Mouse (Mus musculus): Measurements from ENCODE around the gene Olfr575.

DNA sequence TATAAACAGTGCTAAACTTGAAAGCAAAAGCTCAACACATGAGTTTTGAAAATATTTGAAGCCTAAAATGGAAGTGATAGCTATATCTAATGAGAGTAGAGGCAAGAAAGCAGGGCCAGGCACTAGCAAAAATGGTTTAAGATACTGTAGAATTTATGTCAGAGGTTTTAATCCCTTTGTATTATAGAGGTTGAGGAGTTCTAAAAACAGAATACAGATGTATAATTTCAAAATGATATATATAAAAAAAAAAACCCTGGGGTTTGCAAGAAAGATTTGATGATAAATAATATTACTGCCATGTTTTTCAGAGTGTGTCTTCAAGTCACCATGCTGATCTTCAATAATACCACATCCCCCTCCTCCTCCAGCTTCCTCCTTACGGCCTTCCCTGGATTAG, 10.4 kb downstream of the Olfr575 start, which contains the start of gene Olfr574:
- TF ChIP-seq CTCF (IDR thresholded peaks at IDR 0.05; ENCODE audit: extremely low read depth, insufficient read length, insufficient replicate concordance, low read depth, low read length) (no peak), POLR2A (IDR thresholded peaks at IDR 0.05; ENCODE audit: low read depth, low read length) (no peak)
